Mouse (Mus musculus) gastrocnemius, postnatal 10 days (tissue): ENCODE results near the gene Cep170. TPM values are rescaled to one million over a fixed set of nuclear protein-coding genes. Genes with fewer than 3 reads are reported as not detected.

Experiments used
- DNase-seq: peaks from one replicate; pipeline ENCODE4 v3.0.0; 2021; ENCODE audit warnings: mixed read lengths
- total RNA-seq, 2 experiments: library from RNA; stranded (reverse); gene quantifications; 2 replicates each; pipeline ENCODE4 v1.2.3; 2021

Gene Cep170
- total RNA-seq, 2 experiments from 2014 or later: 23.6 to 32.7 TPM

GRCm38 (mm10) chr1:176825084-176825483 is 11.2 kb upstream of the Cep170 start:
- no peak for DNase-seq

GRCm38 (mm10) chr1:176824611-176825010 is 10.7 kb upstream of the Cep170 start:
- DNase-seq: no peak

- DNase-seq: no peak
Observed at GRCm38 (mm10) chr1:176823889-176824288, 10.0 kb upstream of the Cep170 start.

- DNase-seq: no peak
Observed at GRCm38 (mm10) chr1:176822949-176823348, 9.1 kb upstream of the Cep170 start.

GRCm38 (mm10) chr1:176821929-176822328 is 8.1 kb upstream of the Cep170 start:
- no peak for DNase-seq

- DNase-seq: no peak
Observed at GRCm38 (mm10) chr1:176818763-176819162, 4.9 kb upstream of the Cep170 start.

- no peak for DNase-seq
Observed at GRCm38 (mm10) chr1:176818147-176818546, 4.3 kb upstream of the Cep170 start.

- DNase-seq: no peak
Observed at GRCm38 (mm10) chr1:176816728-176817127, 2.9 kb upstream of the Cep170 start.

- peak; percentile 91 for DNase-seq
Observed at GRCm38 (mm10) chr1:176814591-176815062, 760 bp upstream of the Cep170 start, which contains the start of gene Sdccag8. Gene Sdccag8, plus strand, starts transcription at chr1:176814660.

GRCm38 (mm10) chr1:176813292-176814035 is 403 bp downstream of the Cep170 start:
- DNase-seq: peak; percentile 73

GRCm38 (mm10) chr1:176812491-176813291 is 1.2 kb downstream of the Cep170 start:
- no peak for DNase-seq

- no peak for DNase-seq
Observed at GRCm38 (mm10) chr1:176811892-176812291, 2.0 kb downstream of the Cep170 start.

GRCm38 (mm10) chr1:176810161-176810560 is 3.7 kb downstream of the Cep170 start:
- no peak for DNase-seq

- peak; percentile 52 for DNase-seq
Observed at GRCm38 (mm10) chr1:176800728-176801365, 13.0 kb downstream of the Cep170 start.

GRCm38 (mm10) chr1:176798673-176799072 is 15.2 kb downstream of the Cep170 start:
- DNase-seq: no peak

GRCm38 (mm10) chr1:176792175-176792574 is 21.7 kb downstream of the Cep170 start:
- DNase-seq: no peak

GRCm38 (mm10) chr1:176789326-176789725 is 24.5 kb downstream of the Cep170 start:
- DNase-seq: no peak

GRCm38 (mm10) chr1:176774533-176774932 is 39.3 kb downstream of the Cep170 start:
- no peak for DNase-seq

GRCm38 (mm10) chr1:176762295-176762694 is 51.6 kb downstream of the Cep170 start:
- DNase-seq: no peak

GRCm38 (mm10) chr1:176760673-176761072 is 53.2 kb downstream of the Cep170 start:
- no peak for DNase-seq

- DNase-seq: no peak
Observed at GRCm38 (mm10) chr1:176755586-176755985, 58.3 kb downstream of the Cep170 start.

GRCm38 (mm10) chr1:176753861-176754718 is 59.8 kb downstream of the Cep170 start:
- DNase-seq: no peak
